Mouse (Mus musculus): ENCODE results near the gene Krt83.

The Krt83 gene

GRCm38 (mm10) chr15:101482056-101482455 lies 9.3 kb downstream of the Krt83 start:
- in situ Hi-C loops (cut with MboI; ENCODE audit: low pct_unique_long_range_greater_than_20kb in 1 of 2, low sequenced_read_pairs in 2 of 2, unreplicated experiment in 1 of 2): no loop called here

GRCm38 (mm10) chr15:101479666-101480060 lies 11.6 kb downstream of the Krt83 start:
- in situ Hi-C loops (cut with MboI; ENCODE audit: low pct_unique_long_range_greater_than_20kb in 1 of 2, low sequenced_read_pairs in 2 of 2, unreplicated experiment in 1 of 2): no loop called here

GRCm38 (mm10) chr15:101479007-101479665 lies 12.2 kb downstream of the Krt83 start:
- in situ Hi-C loops (cut with MboI; ENCODE audit: low pct_unique_long_range_greater_than_20kb in 1 of 2, low sequenced_read_pairs in 2 of 2, unreplicated experiment in 1 of 2): no loop called here

- in situ Hi-C loops (cut with MboI; ENCODE audit: low pct_unique_long_range_greater_than_20kb in 1 of 2, low sequenced_read_pairs in 2 of 2, unreplicated experiment in 1 of 2): no loop called here
These were observed 18.3 kb downstream of the Krt83 start, which contains the start of gene Krt86 for GRCm38 (mm10) chr15:101472952-101473528. Gene Krt86, plus strand, starts transcription at chr15:101473478.

GRCm38 (mm10) chr15:101469093-101469492 lies 22.2 kb downstream of the Krt83 start:
- in situ Hi-C loops (cut with MboI; ENCODE audit: low pct_unique_long_range_greater_than_20kb in 1 of 2, low sequenced_read_pairs in 2 of 2, unreplicated experiment in 1 of 2): no loop called here

GRCm38 (mm10) chr15:101463651-101464050 lies 27.7 kb downstream of the Krt83 start, which contains the start of gene Krt81:
Gene Krt81, minus strand, starts transcription at chr15:101463751.
- in situ Hi-C loops (cut with MboI; ENCODE audit: low pct_unique_long_range_greater_than_20kb in 1 of 2, low sequenced_read_pairs in 2 of 2, unreplicated experiment in 1 of 2): no loop called here

GRCm38 (mm10) chr15:101459283-101459682 lies 32.0 kb downstream of the Krt83 start:
- in situ Hi-C loops (cut with MboI; ENCODE audit: low pct_unique_long_range_greater_than_20kb in 1 of 2, low sequenced_read_pairs in 2 of 2, unreplicated experiment in 1 of 2): no loop called here

GRCm38 (mm10) chr15:101458361-101458930 lies 32.9 kb downstream of the Krt83 start:
- in situ Hi-C loops (cut with MboI; ENCODE audit: low pct_unique_long_range_greater_than_20kb in 1 of 2, low sequenced_read_pairs in 2 of 2, unreplicated experiment in 1 of 2): no loop called here

- in situ Hi-C loops (cut with MboI; ENCODE audit: low pct_unique_long_range_greater_than_20kb in 1 of 2, low sequenced_read_pairs in 2 of 2, unreplicated experiment in 1 of 2): no loop called here
These were observed 35.4 kb downstream of the Krt83 start for GRCm38 (mm10) chr15:101455891-101456290.

GRCm38 (mm10) chr15:101455292-101455691 lies 36.0 kb downstream of the Krt83 start:
- in situ Hi-C loops (cut with MboI; ENCODE audit: low pct_unique_long_range_greater_than_20kb in 1 of 2, low sequenced_read_pairs in 2 of 2, unreplicated experiment in 1 of 2): no loop called here

- in situ Hi-C loops (cut with MboI; ENCODE audit: low pct_unique_long_range_greater_than_20kb in 1 of 2, low sequenced_read_pairs in 2 of 2, unreplicated experiment in 1 of 2): no loop called here
These were observed 36.5 kb downstream of the Krt83 start for GRCm38 (mm10) chr15:101454774-101455173.

GRCm38 (mm10) chr15:101453093-101453736 lies 38.1 kb downstream of the Krt83 start:
- in situ Hi-C loops (cut with MboI; ENCODE audit: low pct_unique_long_range_greater_than_20kb in 1 of 2, low sequenced_read_pairs in 2 of 2, unreplicated experiment in 1 of 2): no loop called here

GRCm38 (mm10) chr15:101447444-101447843 lies 43.9 kb downstream of the Krt83 start, which contains the start of gene Krt88:
Gene Krt88, plus strand, starts transcription at chr15:101447744.
- in situ Hi-C loops (cut with MboI; ENCODE audit: low pct_unique_long_range_greater_than_20kb in 1 of 2, low sequenced_read_pairs in 2 of 2, unreplicated experiment in 1 of 2): no loop called here

GRCm38 (mm10) chr15:101446572-101446971 lies 44.7 kb downstream of the Krt83 start:
- in situ Hi-C loops (cut with MboI; ENCODE audit: low pct_unique_long_range_greater_than_20kb in 1 of 2, low sequenced_read_pairs in 2 of 2, unreplicated experiment in 1 of 2): no loop called here

- in situ Hi-C loops (cut with MboI; ENCODE audit: low pct_unique_long_range_greater_than_20kb in 1 of 2, low sequenced_read_pairs in 2 of 2, unreplicated experiment in 1 of 2): no loop called here
These were observed 50.5 kb downstream of the Krt83 start for GRCm38 (mm10) chr15:101440837-101441236.

- in situ Hi-C loops (cut with MboI; ENCODE audit: low pct_unique_long_range_greater_than_20kb in 1 of 2, low sequenced_read_pairs in 2 of 2, unreplicated experiment in 1 of 2): no loop called here
These were observed 52.8 kb downstream of the Krt83 start, which contains the start of gene Krt87 for GRCm38 (mm10) chr15:101438555-101438954. Gene Krt87, minus strand, starts transcription at chr15:101438804.

- in situ Hi-C loops (cut with MboI; ENCODE audit: low pct_unique_long_range_greater_than_20kb in 1 of 2, low sequenced_read_pairs in 2 of 2, unreplicated experiment in 1 of 2): no loop called here
These were observed 54.7 kb downstream of the Krt83 start for GRCm38 (mm10) chr15:101436611-101437010.
